Mouse (Mus musculus) neural tube, embryonic 11.5 days (tissue): ENCODE data around the gene Tnr. TPM values are rescaled to one million over a fixed set of nuclear protein-coding genes. Genes with fewer than 3 reads are reported as not detected.

Experiments
- ATAC-seq: fragments of 200-750 bp; cut with Nextera tagmentation; 2 replicates; pipeline ENCODE4 v1.8.0; 2017; ENCODE audit warnings: moderate number of reproducible peaks, mild to moderate bottlenecking, moderate TSS enrichment, moderate library complexity; ENCODE audit not compliant: insufficient read depth, low FRiP score, low TSS enrichment
- DNase-seq: peaks from one replicate; pipeline ENCODE4 v3.0.0-alpha.2; 2015; ENCODE audit warnings: low spot score
- H3K27ac ChIP-seq: fragments of 300-500 bp; sonication (generic); 2 replicates; pipeline ENCODE4 v1.5.1; 2014; ENCODE audit warnings: low read depth, mild to moderate bottlenecking, low read length
- H3K27me3 ChIP-seq: fragments of 300-500 bp; sonication (generic); 2 replicates; pipeline ENCODE4 v1.6.1; 2014; ENCODE audit warnings: mild to moderate bottlenecking, low read length, mixed read lengths; ENCODE audit not compliant: control insufficient read depth, insufficient read depth
- H3K36me3 ChIP-seq: fragments of 300-500 bp; sonication (generic); 2 replicates; pipeline ENCODE4 v1.6.1; 2014; ENCODE audit warnings: mild to moderate bottlenecking, low read length, moderate library complexity, mixed read lengths; ENCODE audit not compliant: control insufficient read depth, insufficient read depth
- H3K4me1 ChIP-seq: fragments of 300-500 bp; sonication (generic); 2 replicates; pipeline ENCODE4 v1.6.1; 2014; ENCODE audit warnings: low read length, mixed read lengths; ENCODE audit not compliant: control insufficient read depth, insufficient read depth
- H3K4me2 ChIP-seq: fragments of 300-500 bp; sonication (generic); 2 replicates; pipeline ENCODE4 v1.6.1; 2014; ENCODE audit warnings: low read depth, mild to moderate bottlenecking, moderate library complexity
- H3K4me3 ChIP-seq: fragments of 300-500 bp; sonication (generic); 2 replicates; pipeline ENCODE4 v1.5.1; 2014; ENCODE audit warnings: low read depth, low read length
- H3K9ac ChIP-seq: fragments of 300-500 bp; sonication (generic); 2 replicates; pipeline ENCODE4 v1.6.1; 2014; ENCODE audit warnings: mild to moderate bottlenecking, low read length
- H3K9me3 ChIP-seq: fragments of 300-500 bp; sonication (generic); 2 replicates; pipeline ENCODE4 v1.6.1; 2016; ENCODE audit warnings: low read length; ENCODE audit not compliant: control insufficient read depth
- WGBS: fragments of 180-500 bp; shearing (Covaris S2); extraction: QIAGEN DNeasy Blood & Tissue Kit; methylation state at CpG from one replicate; pipeline ENCODE4 v1.1.7; 2014; 5-methylcytosine and 5-hydroxymethylcytosine counted together
- polyA plus RNA-seq: library from polyadenylated mRNA; unstranded; fragments of >200 nt; fragmentation: Nextera tagmentation; extraction: Ambion mirVana; gene quantifications from 2 replicates; pipeline ENCODE4 v1.2.1, GENCODE M21; 2014

Gene Tnr
- polyA plus RNA-seq, 1 experiment from 2014 or later: 1.2 TPM

GRCm38 (mm10) chr1:159911006-159911405 lies 387.4 kb downstream of the Tnr start:
- H3K4me3 ChIP-seq: no peak overlapping the region
- no peak overlapping the region for H3K27ac ChIP-seq
- H3K9ac ChIP-seq: no peak overlapping the region
- no peaks in the 10 kb centered on the region for H3K27me3 ChIP-seq
- H3K36me3 ChIP-seq: no peaks in the 10 kb centered on the region
- no peaks in the 10 kb centered on the region for H3K9me3 ChIP-seq
- DNase-seq (no peak), ATAC-seq (no peak)
- no peak overlapping the region for H3K4me2 ChIP-seq
- H3K4me1 ChIP-seq: no peaks in the 10 kb centered on the region
- WGBS: 41% methylated on average over 5 of the region's 5 CpGs

- Histone ChIP-seq H3K4me2 (no peak overlapping the region), H3K36me3 (no peaks in the 10 kb centered on the region), H3K4me1 (no peaks in the 10 kb centered on the region), H3K4me3 (no peak overlapping the region), H3K9me3 (no peaks in the 10 kb centered on the region), H3K27me3 (no peaks in the 10 kb centered on the region), H3K27ac (no peak overlapping the region), H3K9ac (no peak overlapping the region)
- DNase-seq (no peak), ATAC-seq (no peak)
Measured at GRCm38 (mm10) chr1:159914726-159915125, 391.2 kb downstream of the Tnr start.

DNA sequence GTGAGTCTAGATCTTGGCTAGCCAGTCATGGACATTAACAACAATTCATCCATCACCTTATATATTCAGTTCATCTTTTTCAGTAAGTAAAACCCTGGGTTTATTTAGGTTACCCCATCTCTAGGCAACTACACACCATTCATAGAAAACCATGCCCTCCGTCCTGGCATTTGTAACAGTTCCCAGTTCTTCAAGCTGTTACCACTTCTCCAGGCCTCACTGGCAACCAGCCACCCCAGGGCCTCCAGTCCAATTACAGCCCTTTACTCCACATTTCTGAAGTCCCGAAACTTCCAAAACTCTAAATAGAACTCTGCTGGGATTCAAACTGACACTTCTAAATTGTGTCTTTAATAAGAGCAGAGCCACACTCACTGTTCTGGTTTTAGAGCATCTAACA lies 397.0 kb downstream of the Tnr start:
- ATAC-seq: no peak
- 79% methylated on average over 2 of the region's 2 CpGs for WGBS

DNA sequence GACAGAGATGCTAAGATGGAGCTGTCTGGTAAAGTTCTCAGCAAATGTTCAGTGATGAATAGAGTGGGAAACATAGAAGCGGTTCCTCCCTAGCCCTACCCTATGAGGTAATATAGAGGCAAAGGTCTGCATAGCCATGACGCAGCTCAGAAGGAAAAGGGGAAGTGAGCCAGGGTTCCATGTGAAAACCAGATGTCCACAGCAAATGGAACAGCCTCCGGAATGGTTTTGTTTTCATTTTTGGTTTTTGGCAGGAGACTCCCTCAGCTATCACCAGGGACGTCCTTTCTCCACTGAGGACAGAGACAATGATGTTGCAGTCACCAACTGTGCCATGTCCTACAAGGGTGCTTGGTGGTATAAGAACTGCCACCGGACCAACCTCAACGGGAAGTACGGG lies 399.4 kb downstream of the Tnr start:
- Histone ChIP-seq H3K4me1 (no peaks in the 10 kb centered on the region), H3K9ac (no peak overlapping the region), H3K27ac (no peak overlapping the region), H3K4me2 (no peak overlapping the region), H3K36me3 (no peaks in the 10 kb centered on the region), H3K27me3 (no peaks in the 10 kb centered on the region), H3K9me3 (no peaks in the 10 kb centered on the region), H3K4me3 (no peak overlapping the region)
- 81% methylated on average over 7 of the region's 7 CpGs for WGBS
- DNase-seq (no peak), ATAC-seq (no peak)

More for the DNA sequence above, 397.0 kb downstream of the Tnr start:
- Histone ChIP-seq H3K27ac (no peak overlapping the region), H3K4me1 (no peaks in the 10 kb centered on the region), H3K36me3 (no peaks in the 10 kb centered on the region), H3K9ac (no peak overlapping the region), H3K4me3 (no peak overlapping the region), H3K27me3 (no peaks in the 10 kb centered on the region), H3K9me3 (no peaks in the 10 kb centered on the region), H3K4me2 (no peak overlapping the region)
- no peak for DNase-seq

DNA sequence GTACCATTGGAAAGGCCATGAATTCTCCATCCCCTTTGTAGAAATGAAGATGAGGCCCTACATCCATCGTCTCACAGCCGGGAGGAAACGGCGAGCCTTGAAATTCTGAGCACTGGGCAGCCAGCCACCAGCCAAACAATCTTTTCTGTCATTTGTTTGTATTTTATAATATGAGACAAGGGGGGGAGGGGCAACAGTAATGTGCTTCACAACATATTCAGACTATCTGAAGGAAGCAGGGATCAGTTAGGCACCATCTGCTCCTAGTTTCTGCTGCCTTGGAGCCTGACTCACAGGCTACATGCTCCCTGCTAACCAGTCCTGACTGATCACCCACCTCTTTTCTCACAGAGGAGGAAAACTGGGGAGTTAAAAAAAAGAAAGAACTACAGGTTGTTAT lies 400.5 kb downstream of the Tnr start:
- ATAC-seq: no peak

DNA sequence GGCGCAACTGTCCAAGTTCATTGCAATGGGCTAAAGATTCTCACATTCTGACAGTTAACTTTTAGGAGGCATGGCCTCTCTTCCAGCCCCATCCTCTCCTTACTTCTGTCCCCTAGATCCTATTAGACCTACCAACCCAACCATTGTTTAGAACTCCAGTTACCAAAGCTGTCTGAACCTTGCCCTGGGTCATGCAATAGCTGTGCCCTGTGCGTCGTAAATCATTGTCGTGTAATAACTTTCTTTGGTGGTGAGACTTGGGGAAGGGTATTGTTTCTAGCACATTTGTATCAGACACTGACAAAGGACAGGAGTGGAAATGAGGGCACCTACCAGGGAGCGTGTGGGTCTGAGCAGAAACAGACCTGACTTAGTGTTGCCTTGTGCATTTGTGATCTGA lies 401.1 kb downstream of the Tnr start:
- Histone ChIP-seq H3K4me2 (no peak overlapping the region), H3K9me3 (no peaks in the 10 kb centered on the region), H3K36me3 (no peaks in the 10 kb centered on the region), H3K4me3 (no peak overlapping the region), H3K27ac (no peak overlapping the region), H3K4me1 (no peaks in the 10 kb centered on the region), H3K27me3 (no peaks in the 10 kb centered on the region), H3K9ac (no peak overlapping the region)
- ATAC-seq (no peak), DNase-seq (no peak)
- WGBS: 81% methylated on average over 5 of the region's 5 CpGs

More for the DNA sequence above, 400.5 kb downstream of the Tnr start:
- H3K4me3 ChIP-seq: no peak overlapping the region
- no peak overlapping the region for H3K9ac ChIP-seq
- H3K4me1 ChIP-seq: no peaks in the 10 kb centered on the region
- no peaks in the 10 kb centered on the region for H3K9me3 ChIP-seq
- H3K27ac ChIP-seq: no peak overlapping the region
- no peak for DNase-seq
- no peak overlapping the region for H3K4me2 ChIP-seq
- no peaks in the 10 kb centered on the region for H3K27me3 ChIP-seq
- no peaks in the 10 kb centered on the region for H3K36me3 ChIP-seq
- 88% methylated on average over 4 of the region's 4 CpGs for WGBS

- Histone ChIP-seq H3K27ac (no peak overlapping the region), H3K4me2 (no peak overlapping the region), H3K9me3 (no peaks in the 10 kb centered on the region), H3K9ac (no peak overlapping the region), H3K27me3 (no peaks in the 10 kb centered on the region), H3K4me1 (no peaks in the 10 kb centered on the region), H3K4me3 (no peak overlapping the region), H3K36me3 (no peaks in the 10 kb centered on the region)
- DNase-seq (no peak), ATAC-seq (no peak)
- WGBS: 88% methylated on average over 9 of the region's 9 CpGs
Measured at GRCm38 (mm10) chr1:159928681-159929335, 405.2 kb downstream of the Tnr start.

DNA sequence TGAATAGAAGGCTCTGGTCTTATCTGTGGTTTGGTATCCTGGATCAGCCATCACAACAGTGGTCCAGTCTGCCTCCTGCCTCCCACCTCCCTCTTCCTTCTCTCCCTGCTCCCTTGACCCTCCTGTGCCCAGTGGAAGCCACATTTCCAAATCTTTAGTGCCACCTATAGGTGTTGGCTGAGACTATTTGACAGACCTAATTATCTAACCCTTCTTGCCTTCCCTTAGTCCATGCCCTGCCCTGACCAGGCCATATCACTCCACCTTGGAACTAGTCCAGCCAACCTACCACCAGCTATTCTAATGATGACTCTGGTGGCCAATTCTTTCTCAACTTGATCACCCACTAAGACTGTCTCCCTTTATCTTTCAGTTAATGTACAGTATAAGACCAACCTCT lies 408.5 kb downstream of the Tnr start:
- Histone ChIP-seq H3K27me3 (no peaks in the 10 kb centered on the region), H3K36me3 (no peaks in the 10 kb centered on the region), H3K9me3 (no peaks in the 10 kb centered on the region), H3K4me3 (no peak overlapping the region), H3K4me1 (no peaks in the 10 kb centered on the region), H3K27ac (no peak overlapping the region), H3K9ac (no peak overlapping the region), H3K4me2 (no peak overlapping the region)
- no peak for DNase-seq
- no peak for ATAC-seq

DNA sequence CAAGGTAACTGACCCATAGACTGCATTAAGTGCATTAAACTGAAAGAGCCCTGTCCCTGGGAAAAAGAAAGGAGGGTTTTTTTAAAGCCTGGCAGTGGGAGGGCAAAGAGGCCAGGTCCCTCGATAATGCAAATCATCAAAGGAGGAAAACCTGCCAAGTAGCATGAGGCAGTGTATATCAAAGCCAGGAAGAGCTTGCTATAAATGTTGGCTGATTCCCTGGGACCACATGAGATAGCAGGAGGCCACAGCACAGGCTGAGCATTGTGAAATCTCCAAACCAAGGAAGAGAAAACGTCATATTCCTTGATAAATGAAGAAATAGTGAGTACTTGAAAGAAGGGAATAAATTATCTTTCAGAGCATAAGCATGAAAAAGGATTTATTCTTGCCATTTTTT lies 409.0 kb downstream of the Tnr start:
- Histone ChIP-seq H3K9me3 (no peaks in the 10 kb centered on the region), H3K4me2 (no peak overlapping the region), H3K36me3 (no peaks in the 10 kb centered on the region), H3K4me1 (no peaks in the 10 kb centered on the region), H3K27me3 (no peaks in the 10 kb centered on the region), H3K4me3 (no peak overlapping the region), H3K9ac (no peak overlapping the region), H3K27ac (no peak overlapping the region)
- ATAC-seq: no peak
- WGBS: 49% methylated on average over 2 of the region's 2 CpGs
- no peak for DNase-seq
